10 mouse cellular contexts compared by ENCODE assay signal in the genomic region with DNA sequence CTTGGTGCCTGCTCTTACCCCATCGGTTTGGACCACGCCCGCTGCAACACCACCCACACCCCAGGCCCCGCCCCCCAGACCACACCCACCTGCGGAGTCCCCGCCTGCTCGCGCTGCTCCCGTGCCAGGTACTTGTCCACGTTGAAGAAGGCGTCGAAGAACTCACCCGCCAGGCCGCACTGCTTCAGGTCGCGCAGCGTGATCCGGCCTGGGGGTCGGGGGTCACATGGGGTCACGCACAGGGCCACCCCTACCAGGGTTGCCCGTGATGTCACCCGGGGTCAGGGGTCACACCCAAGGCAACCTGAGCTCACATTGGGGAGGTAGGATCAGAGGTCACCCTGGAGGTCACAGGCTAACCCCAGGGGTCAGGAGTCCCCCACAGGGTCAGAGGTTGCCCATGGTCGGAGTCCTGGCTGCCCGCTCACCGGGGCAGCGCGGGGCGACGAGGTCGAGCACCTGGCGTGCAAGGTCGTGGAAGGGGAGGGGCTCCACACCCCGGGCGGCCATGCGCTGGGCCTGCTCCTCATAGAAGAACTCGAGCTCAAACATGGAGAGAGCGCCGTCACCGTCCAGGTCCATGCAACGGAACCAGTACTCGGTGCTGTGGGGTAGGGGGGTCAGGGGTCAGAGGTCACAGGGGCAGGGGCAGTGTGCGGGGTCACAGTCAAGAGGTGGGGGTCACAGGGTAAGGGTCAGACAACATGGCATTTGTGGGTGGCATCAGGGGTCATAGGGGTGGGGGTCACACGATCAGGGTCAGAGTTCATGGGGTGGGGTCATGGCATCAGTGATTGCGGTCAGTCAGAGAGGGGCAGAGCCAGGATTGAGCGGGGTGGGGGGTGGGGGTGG. TPM values are rescaled to one million over a fixed set of nuclear protein-coding genes. Genes with fewer than 3 reads are reported as not detected.
A peak's percentile ranks its signal among the peaks of the same experiment; 100 is the strongest.
DNase-seq lines count a peak whose midpoint lies in the region; ATAC-seq and TF ChIP-seq lines count a peak whose summit lies in the region.
"Had no signal": no experiment of that assay in that cellular context is flagged by ENCODE, and none has a peak within 500 bp of the region (broad histone marks: within the 10 kb centered on the region; RNA-seq: fewer than 3 reads in every experiment).

No protein-coding gene starts in this region.

- no peak overlapping the region for H3K4me3 ChIP-seq in gastrocnemius, adult 2 months
- no peak overlapping the region for H3K4me3 ChIP-seq in forebrain, embryonic 15.5 days
- H3K4me3 ChIP-seq in kidney, embryonic 14.5 days (ENCODE audit: low read length) = no peak overlapping the region

- ATAC-seq in forebrain, embryonic 15.5 days (replicated peaks) = 0 out of 2 replicates have a peak, but pooled peaks have one; percentile 30
- ATAC-seq in kidney, embryonic 14.5 days (ENCODE audit: low FRiP score, low TSS enrichment) = 0 out of 2 replicates have a peak, but pooled peaks have one; percentile 3

- peak; percentile 41 for DNase-seq in gastrocnemius, adult 2 months
- no peak for DNase-seq in gastrocnemius, adult 18-20 months (ENCODE audit: low spot score)
- peak; percentile 10 for DNase-seq in urinary bladder, postnatal 10 days (ENCODE audit: low spot score)
- DNase-seq in urinary bladder, adult 18-20 months (ENCODE audit: low spot score in 2 of 2) = no peak
- peak; percentile 18 for DNase-seq in liver
- DNase-seq in testis, postnatal 10 days (ENCODE audit: low spot score) = peak; percentile 80

- peaks cover 32% of the 10 kb centered on the region for H3K36me3 ChIP-seq in forebrain, embryonic 15.5 days
- H3K36me3 ChIP-seq in kidney, embryonic 14.5 days (ENCODE audit: control insufficient read depth, insufficient read depth, low read length) = peaks cover 34% of the 10 kb centered on the region

- peaks cover 21% of the 10 kb centered on the region for H3K9me3 ChIP-seq in forebrain, embryonic 15.5 days
- H3K9me3 ChIP-seq in kidney, embryonic 14.5 days (ENCODE audit: control insufficient read depth, low read length) = peaks cover 33% of the 10 kb centered on the region

- intact Hi-C loops in gastrocnemius, adult 2 months (cut with DNase I) = no loop called here

- WGBS in forebrain, embryonic 15.5 days = 98% methylated on average over 45 of the region's 45 CpGs
- 98% methylated on average over 45 of the region's 45 CpGs for WGBS in kidney, embryonic 14.5 days

- no peak overlapping the region for H3K9ac ChIP-seq in forebrain, embryonic 15.5 days (replicated peaks)
- H3K9ac ChIP-seq in kidney, embryonic 14.5 days (ENCODE audit: low read depth, low read length) = no peak overlapping the region

- H3K27ac ChIP-seq in gastrocnemius, adult 2 months = no peak overlapping the region
- H3K27ac ChIP-seq in forebrain, embryonic 15.5 days (replicated peaks) = no peak overlapping the region
- no peak overlapping the region for H3K27ac ChIP-seq in kidney, embryonic 14.5 days (ENCODE audit: low read depth, low read length)

- H3K4me2 ChIP-seq in forebrain, embryonic 15.5 days (replicated peaks) = no peak overlapping the region
- H3K4me2 ChIP-seq in kidney, embryonic 14.5 days (replicated peaks; ENCODE audit: low read depth, low read length) = no peak overlapping the region

- TF ChIP-seq CTCF in gastrocnemius, adult 2 months (IDR thresholded peaks at IDR 0.05) = no peak

- no peaks in the 10 kb centered on the region for H3K4me1 ChIP-seq in forebrain, embryonic 15.5 days
- no peaks in the 10 kb centered on the region for H3K4me1 ChIP-seq in kidney, embryonic 14.5 days (ENCODE audit: control insufficient read depth, insufficient read depth, low read length)

- no peaks in the 10 kb centered on the region for H3K27me3 ChIP-seq in forebrain, embryonic 15.5 days
- H3K27me3 ChIP-seq in kidney, embryonic 14.5 days (ENCODE audit: control insufficient read depth, insufficient read depth, low read length) = no peaks in the 10 kb centered on the region

RNA-seq across cellular contexts. Expression of gene Ppp2r3d, which starts 34.8 kb away (rescaled TPM):
- total RNA-seq in gastrocnemius, adult 2 months (2021) = 10 to 100 TPM; 29.8 to 36.0 TPM
- 10 to 100 TPM; 27.9 to 30.0 TPM for total RNA-seq in gastrocnemius, adult 18-20 months (2021)
- 166 and 167 TPM in 2 replicates for polyA plus RNA-seq in forebrain, embryonic 15.5 days (2015; fragmentation: Nextera tagmentation; extraction: Ambion mirVana)
- 128 and 129 TPM in 2 replicates for polyA plus RNA-seq in kidney, embryonic 14.5 days (2014; fragmentation: Nextera tagmentation; extraction: Ambion mirVana)

RNA-seq across cellular contexts. Expression of gene Gm21836, which starts 51.7 kb away (rescaled TPM):
- not detected for total RNA-seq in gastrocnemius, adult 2 months (2021)
- total RNA-seq in gastrocnemius, adult 18-20 months (2021) = not detected
- not detected in 2 replicates for polyA plus RNA-seq in forebrain, embryonic 15.5 days (2015; fragmentation: Nextera tagmentation; extraction: Ambion mirVana)
- not detected in 2 replicates for polyA plus RNA-seq in kidney, embryonic 14.5 days (2014; fragmentation: Nextera tagmentation; extraction: Ambion mirVana)
- total RNA-seq: ES-E14 had no signal
- polyA plus RNA-seq: gonadal fat pad, adult 2 months had no signal

Comparison
In these comparisons a context has a peak if more than half of its experiments do, and no peak if none do; other contexts are left out.
1. DNase-seq: peak in gastrocnemius, adult 2 months (single experiment), urinary bladder, postnatal 10 days (single experiment), liver (single experiment) and testis, postnatal 10 days (single experiment); none in gastrocnemius, adult 18-20 months (single experiment) and urinary bladder, adult 18-20 months (0 of 2).